Mouse (Mus musculus): ENCODE measurements around the gene Rabep1.
A peak's percentile ranks its signal among the peaks of the same experiment; 100 is the strongest.
"Not testable (repeated sequence)": the region's sequence is repeated elsewhere in the genome, so short reads cannot be mapped to it uniquely, and the experiment has no call there.

The Rabep1 gene

GRCm38 (mm10) chr11:70831201-70831600 is 13.4 kb upstream of the Rabep1 start:
- DNase-seq (ENCODE audit: low read depth, low spot score), result no peak

- DNase-seq (ENCODE audit: low read depth, low spot score), result peak; percentile 58
Measured at GRCm38 (mm10) chr11:70833408-70833807, 11.2 kb upstream of the Rabep1 start.

GRCm38 (mm10) chr11:70833831-70834230 is 10.7 kb upstream of the Rabep1 start:
- DNase-seq (ENCODE audit: low read depth, low spot score), result peak; percentile 74

- peak; percentile 13 for DNase-seq (ENCODE audit: low read depth, low spot score)
Measured at GRCm38 (mm10) chr11:70835381-70835831, 9.2 kb upstream of the Rabep1 start.

- no peak for DNase-seq (ENCODE audit: low read depth, low spot score)
Measured at GRCm38 (mm10) chr11:70837031-70837430, 7.5 kb upstream of the Rabep1 start.

- no peak for DNase-seq (ENCODE audit: low read depth, low spot score)
Measured at GRCm38 (mm10) chr11:70838610-70839009, 6.0 kb upstream of the Rabep1 start.

GRCm38 (mm10) chr11:70842983-70843382 is 1.6 kb upstream of the Rabep1 start:
- no peak for DNase-seq (ENCODE audit: low read depth, low spot score)

GRCm38 (mm10) chr11:70843701-70844551 is 652 bp upstream of the Rabep1 start:
- no peak for DNase-seq (ENCODE audit: low read depth, low spot score)

GRCm38 (mm10) chr11:70845457-70845978 is 940 bp downstream of the Rabep1 start:
- no peak for DNase-seq (ENCODE audit: low read depth, low spot score)

GRCm38 (mm10) chr11:70846029-70846428 is 1.5 kb downstream of the Rabep1 start:
- no peak for DNase-seq (ENCODE audit: low read depth, low spot score)

- DNase-seq (ENCODE audit: low read depth, low spot score), result no peak
Measured at GRCm38 (mm10) chr11:70860371-70860770, 15.8 kb downstream of the Rabep1 start.

- not testable (repeated sequence) for DNase-seq (ENCODE audit: low read depth, low spot score)
Measured at GRCm38 (mm10) chr11:70863204-70863603, 18.6 kb downstream of the Rabep1 start.

GRCm38 (mm10) chr11:70865223-70865622 is 20.6 kb downstream of the Rabep1 start:
- no peak for DNase-seq (ENCODE audit: low read depth, low spot score)

- no peak for DNase-seq (ENCODE audit: low read depth, low spot score)
Measured at GRCm38 (mm10) chr11:70869263-70869662, 24.7 kb downstream of the Rabep1 start.

- DNase-seq (ENCODE audit: low read depth, low spot score), result no peak
Measured at GRCm38 (mm10) chr11:70869811-70870210, 25.2 kb downstream of the Rabep1 start.

GRCm38 (mm10) chr11:70870407-70870806 is 25.8 kb downstream of the Rabep1 start:
- DNase-seq (ENCODE audit: low read depth, low spot score), result no peak

- no peak for DNase-seq (ENCODE audit: low read depth, low spot score)
Measured at GRCm38 (mm10) chr11:70871110-70871509, 26.5 kb downstream of the Rabep1 start.

GRCm38 (mm10) chr11:70871766-70872330 is 27.3 kb downstream of the Rabep1 start:
- no peak for DNase-seq (ENCODE audit: low read depth, low spot score)

- DNase-seq (ENCODE audit: low read depth, low spot score), result no peak
Measured at GRCm38 (mm10) chr11:70873846-70874613, 29.5 kb downstream of the Rabep1 start.

GRCm38 (mm10) chr11:70877670-70878069 is 33.1 kb downstream of the Rabep1 start:
- no peak for DNase-seq (ENCODE audit: low read depth, low spot score)

GRCm38 (mm10) chr11:70882905-70883430 is 38.4 kb downstream of the Rabep1 start:
- DNase-seq (ENCODE audit: low read depth, low spot score), result no peak

- DNase-seq (ENCODE audit: low read depth, low spot score), result no peak
Measured at GRCm38 (mm10) chr11:70890643-70891042, 46.1 kb downstream of the Rabep1 start.

Measured in ES-CJ7 (cell line).